Comparison of ENCODE assay signal across 8 mouse cellular contexts in the genomic region with DNA sequence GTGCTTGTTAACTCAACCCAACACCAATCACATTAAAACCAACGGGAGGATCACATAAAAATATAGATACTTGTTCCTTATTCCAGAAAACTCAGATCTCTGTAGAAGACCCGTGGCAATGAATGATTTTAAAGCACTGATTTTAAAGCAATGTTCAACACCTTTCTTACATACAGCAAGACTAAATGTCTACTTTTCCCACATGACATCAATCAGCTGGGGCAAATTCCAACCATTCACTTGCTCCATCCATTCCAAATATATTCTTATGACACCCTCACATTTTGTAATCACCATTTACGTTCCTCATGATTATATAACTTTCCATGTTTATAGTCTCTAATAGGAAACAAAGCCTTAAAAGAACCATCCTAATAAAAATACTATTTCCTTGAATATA. TPM values are rescaled to one million over a fixed set of nuclear protein-coding genes. Genes with fewer than 3 reads are reported as not detected.
DNase-seq lines count a peak whose midpoint lies in the region; ATAC-seq and TF ChIP-seq lines count a peak whose summit lies in the region.

No protein-coding gene starts in this region.

- no peak for TF ChIP-seq EP300 in liver, postnatal 0 days (IDR thresholded peaks at IDR 0.05; ENCODE audit: low read depth)

- H3K4me1 ChIP-seq in heart, embryonic 11.5 days (ENCODE audit: control insufficient read depth, insufficient read depth, low read length): peaks cover 19% of the 10 kb centered on the region
- peaks cover 35% of the 10 kb centered on the region for H3K4me1 ChIP-seq in E14TG2a.4 (replicated peaks; ENCODE audit: low read depth, low read length)
- H3K4me1 ChIP-seq in forebrain, postnatal 0 days (ENCODE audit: insufficient read depth): peaks cover 17% of the 10 kb centered on the region; the same call in 1 of the 2 replicates
- peaks cover 17% of the 10 kb centered on the region; the same call in 1 of the 2 replicates for H3K4me1 ChIP-seq in liver, postnatal 0 days (ENCODE audit: insufficient read depth)

- H3K4me2 ChIP-seq in heart, embryonic 11.5 days: peak overlapping the region; percentile 65
- H3K4me2 ChIP-seq in forebrain, postnatal 0 days (ENCODE audit: low read depth): peak overlapping the region; percentile 80
- peak overlapping the region; percentile 87 for H3K4me2 ChIP-seq in liver, postnatal 0 days (ENCODE audit: low read depth, low read length)

- H3K27ac ChIP-seq in heart, embryonic 11.5 days (ENCODE audit: low read depth, low read length): peak overlapping the region; percentile 92; the same call in 1 of the 2 replicates
- peak overlapping the region; percentile 95; the same call in 1 of the 2 replicates for H3K27ac ChIP-seq in forebrain, postnatal 0 days (ENCODE audit: low read depth, low read length)
- peak overlapping the region; percentile 79; the same call in 1 of the 2 replicates for H3K27ac ChIP-seq in liver, postnatal 0 days (ENCODE audit: low read depth)

- H3K9ac ChIP-seq in heart, embryonic 11.5 days (ENCODE audit: low read depth, low read length): no peak overlapping the region
- peak overlapping the region; percentile 76 for H3K9ac ChIP-seq in forebrain, postnatal 0 days
- 0 out of 2 replicates have a peak overlapping the region, but pooled peaks have one; percentile 3 for H3K9ac ChIP-seq in liver, postnatal 0 days (replicated peaks)

- 66% methylated on average over 3 of the region's 3 CpGs for WGBS in heart, embryonic 11.5 days (ENCODE audit: insufficient replicate concordance)
- WGBS in forebrain, postnatal 0 days: 50% methylated on average over 3 of the region's 3 CpGs
- 37% methylated on average over 3 of the region's 3 CpGs for WGBS in liver, postnatal 0 days (ENCODE audit: insufficient replicate concordance)

- H3K36me3 ChIP-seq in heart, embryonic 11.5 days (ENCODE audit: control insufficient read depth, insufficient read depth, low read length): no peaks in the 10 kb centered on the region
- peaks cover 16% of the 10 kb centered on the region; the same call in 1 of the 2 replicates for H3K36me3 ChIP-seq in E14TG2a.4 (ENCODE audit: insufficient read depth, low read length)
- H3K36me3 ChIP-seq in forebrain, postnatal 0 days (ENCODE audit: insufficient read depth): no peaks in the 10 kb centered on the region
- H3K36me3 ChIP-seq in liver, postnatal 0 days (replicated peaks; ENCODE audit: insufficient read depth, low read length): no peaks in the 10 kb centered on the region

- no peak for TF ChIP-seq CTCF in E14TG2a.4 (conservative IDR thresholded peaks at IDR 0.05; ENCODE audit: low read length)
- no peak for TF ChIP-seq CTCF in forebrain, postnatal 0 days (IDR thresholded peaks at IDR 0.05; ENCODE audit: low read depth)
- TF ChIP-seq CTCF in liver, postnatal 0 days (IDR thresholded peaks at IDR 0.05; ENCODE audit: low read depth): no peak

- H3K9me3 ChIP-seq in heart, embryonic 11.5 days (replicated peaks; ENCODE audit: control insufficient read depth, low read length): no peaks in the 10 kb centered on the region
- H3K9me3 ChIP-seq in E14TG2a.4 (ENCODE audit: low read length): no peaks in the 10 kb centered on the region
- no peaks in the 10 kb centered on the region for H3K9me3 ChIP-seq in forebrain, postnatal 0 days (ENCODE audit: low read length)
- no peaks in the 10 kb centered on the region for H3K9me3 ChIP-seq in liver, postnatal 0 days (ENCODE audit: low read length)

- H3K27me3 ChIP-seq in heart, embryonic 11.5 days (ENCODE audit: control insufficient read depth, insufficient read depth, low read length): no peaks in the 10 kb centered on the region
- H3K27me3 ChIP-seq in E14TG2a.4 (ENCODE audit: insufficient read depth, low read length): no peaks in the 10 kb centered on the region
- H3K27me3 ChIP-seq in forebrain, postnatal 0 days (ENCODE audit: insufficient read depth, low read length): no peaks in the 10 kb centered on the region
- H3K27me3 ChIP-seq in liver, postnatal 0 days (ENCODE audit: insufficient read depth, low read length): no peaks in the 10 kb centered on the region

- DNase-seq in heart, postnatal 10 days: no peak
- peak; percentile 3 for DNase-seq in forebrain, postnatal 0 days
- no peak for DNase-seq in liver, postnatal 0 days
- no peak for DNase-seq in right cerebral cortex, postnatal 4 days
- no peak for DNase-seq in ovary, postnatal 14 days (ENCODE audit: low spot score)
- no peak for DNase-seq in Muller cell, postnatal 12 days (ENCODE audit: inconsistent ontology term)

- peak overlapping the region; percentile 64 for H3K4me3 ChIP-seq in heart, embryonic 11.5 days (ENCODE audit: low read depth, low read length)
- peak overlapping the region; percentile 90 for H3K4me3 ChIP-seq in E14TG2a.4 (replicated peaks; ENCODE audit: low read length)
- H3K4me3 ChIP-seq in forebrain, postnatal 0 days (ENCODE audit: low read depth, low read length): peak overlapping the region; percentile 62
- peak overlapping the region; percentile 61 for H3K4me3 ChIP-seq in liver, postnatal 0 days (ENCODE audit: low read depth, low read length)

- intact Hi-C loops in heart, postnatal 10 days (cut with DNase I): loop anchor here (1.0 to 10.0 kb wide), 3 partner anchors 83 to 1229 kb away; no protein-coding TSS in a partner anchor

- ATAC-seq in heart, embryonic 11.5 days (replicated peaks; ENCODE audit: insufficient number of reproducible peaks, low FRiP score, low TSS enrichment): no peak
- no peak for ATAC-seq in forebrain, postnatal 0 days
- ATAC-seq in liver, postnatal 0 days: no peak

RNA-seq across cellular contexts. Expression of a gene that starts 0.9 kb away (rescaled TPM):
- 9.4 and 9.6 TPM in 2 replicates for polyA plus RNA-seq in heart, embryonic 11.5 days (2014; fragmentation: Nextera tagmentation; extraction: Ambion mirVana)
- 10 to 100 TPM; 23.6 to 24.6 TPM for total RNA-seq in heart, postnatal 10 days (2021)
- total RNA-seq in forebrain, postnatal 0 days (2014; rRNA removed): 10.6 and 11.1 TPM in 2 replicates
- polyA plus RNA-seq in forebrain, postnatal 0 days (2015; fragmentation: Nextera tagmentation; extraction: Ambion mirVana): 14.0 and 14.9 TPM in 2 replicates
- 6.3 and 7.2 TPM in 2 replicates for polyA plus RNA-seq in liver, postnatal 0 days (2015; fragmentation: Nextera tagmentation; extraction: Ambion mirVana)

RNA-seq across cellular contexts. Expression of a gene that starts 45.5 kb away (rescaled TPM):
- polyA plus RNA-seq in heart, embryonic 11.5 days (2014; fragmentation: Nextera tagmentation; extraction: Ambion mirVana): not detected in 2 replicates
- not detected for total RNA-seq in heart, postnatal 10 days (2021)
- total RNA-seq in forebrain, postnatal 0 days (2014; rRNA removed): not detected in 2 replicates
- polyA plus RNA-seq in forebrain, postnatal 0 days (2015; fragmentation: Nextera tagmentation; extraction: Ambion mirVana): not detected in 2 replicates
- polyA plus RNA-seq in liver, postnatal 0 days (2015; fragmentation: Nextera tagmentation; extraction: Ambion mirVana): not detected in 2 replicates
